Mouse (Mus musculus): ENCODE results near the gene Klk1b27. TPM values are rescaled to one million over a fixed set of nuclear protein-coding genes. Genes with fewer than 3 reads are reported as not detected.
A peak's percentile ranks its signal among the peaks of the same experiment; 100 is the strongest.
"Not testable (repeated sequence)": the region's sequence is repeated elsewhere in the genome, so short reads cannot be mapped to it uniquely, and the experiment has no call there.

The Klk1b27 gene
- total RNA-seq (2021), result not detected

DNA sequence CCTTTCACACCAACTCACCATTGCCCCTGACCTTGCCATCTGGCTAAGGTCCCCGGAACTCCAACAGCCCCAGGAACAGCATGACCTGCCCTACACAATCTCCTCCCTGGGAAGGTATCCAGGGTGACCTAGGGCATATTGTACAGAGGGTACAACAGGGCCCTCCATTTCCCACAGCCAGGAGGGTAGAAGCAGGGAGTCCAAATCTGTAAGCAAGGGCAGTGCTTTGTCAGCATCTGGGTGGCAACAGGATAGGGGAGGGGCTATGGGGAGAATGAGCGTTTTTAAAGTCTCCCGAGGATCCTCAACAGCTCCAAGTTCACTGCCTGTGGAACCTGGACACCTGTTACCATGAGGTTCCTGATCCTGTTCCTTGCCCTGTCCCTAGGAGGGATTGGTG is at the start of gene Klk1b27:
Gene Klk1b27 (plus strand): TSS at position 301 of the 400 bp plus-strand sequence.
- intact Hi-C loops (cut with DNase I), result not testable (repeated sequence)

GRCm38 (mm10) chr7:44004847-44005246 is 47.2 kb upstream of the Klk1b27 start:
- no peak for DNase-seq (ENCODE audit: low spot score in 2 of 2)
- intact Hi-C loops (cut with DNase I), result no loop called here

More for the DNA sequence above, at the start of gene Klk1b27:
- not testable (repeated sequence) for DNase-seq (ENCODE audit: low spot score in 2 of 2)

GRCm38 (mm10) chr7:44011868-44012267 is 40.2 kb upstream of the Klk1b27 start, which contains the start of gene Klk1b26:
TSS of gene Klk1b26 (plus strand) at chr7:44012168.
- intact Hi-C loops (cut with DNase I); DNase-seq (ENCODE audit: low spot score in 2 of 2): not testable (repeated sequence)

- DNase-seq (ENCODE audit: low spot score in 2 of 2), result peak; percentile 20 to 33
- intact Hi-C loops (cut with DNase I), result not testable (repeated sequence)
Observed at GRCm38 (mm10) chr7:44014666-44015065, 37.4 kb upstream of the Klk1b27 start.

- intact Hi-C loops (cut with DNase I), result no loop called here
- peak; percentile 12 to 24 for DNase-seq (ENCODE audit: low spot score in 2 of 2)
Observed at GRCm38 (mm10) chr7:44015071-44015470, 37.0 kb upstream of the Klk1b27 start.

GRCm38 (mm10) chr7:44072117-44072516 is 20.0 kb downstream of the Klk1b27 start:
- intact Hi-C loops (cut with DNase I), result no loop called here
- no peak for DNase-seq (ENCODE audit: low spot score in 2 of 2)

DNA sequence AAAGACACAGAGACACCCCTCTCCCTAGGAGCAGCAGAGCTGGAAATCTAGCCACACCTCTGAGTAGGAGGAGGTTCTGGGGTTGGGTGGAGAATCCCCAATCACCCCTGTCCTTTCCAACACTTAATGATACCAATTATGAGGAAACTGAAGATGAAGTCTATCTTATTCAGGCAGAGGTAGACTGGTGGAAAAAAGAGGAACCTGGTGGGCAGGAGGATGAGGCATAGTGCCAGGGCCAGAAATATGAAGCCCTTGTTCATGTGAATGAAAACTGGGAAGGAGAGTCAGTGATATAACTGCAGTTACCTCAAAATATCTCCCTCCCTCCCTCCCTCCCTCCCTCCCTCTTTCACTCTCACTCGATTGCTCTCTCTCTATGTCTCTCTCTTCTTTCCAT is 25.6 kb downstream of the Klk1b27 start:
- DNase-seq (ENCODE audit: low spot score in 2 of 2), result no peak
- intact Hi-C loops (cut with DNase I), result no loop called here

DNA sequence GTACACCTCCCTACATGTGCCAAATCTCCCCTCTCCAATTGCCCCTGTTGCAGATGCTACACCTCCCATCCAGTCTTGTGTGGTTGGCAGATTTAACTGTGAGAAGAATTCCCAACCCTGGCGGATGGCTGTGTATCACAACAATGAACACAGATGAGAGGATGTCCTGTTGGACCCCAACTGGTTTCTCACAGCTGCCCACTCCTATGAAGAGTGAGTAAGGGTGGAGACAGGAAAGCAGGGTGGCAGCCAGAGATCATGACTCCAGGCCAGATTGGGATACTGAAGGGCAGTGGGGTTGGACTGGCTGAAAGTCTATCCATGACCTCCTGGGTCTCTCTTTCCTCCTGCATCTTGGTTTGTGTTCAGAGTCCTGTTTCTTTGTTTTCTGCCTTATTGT is 44.0 kb downstream of the Klk1b27 start:
- intact Hi-C loops (cut with DNase I), result no loop called here

DNA sequence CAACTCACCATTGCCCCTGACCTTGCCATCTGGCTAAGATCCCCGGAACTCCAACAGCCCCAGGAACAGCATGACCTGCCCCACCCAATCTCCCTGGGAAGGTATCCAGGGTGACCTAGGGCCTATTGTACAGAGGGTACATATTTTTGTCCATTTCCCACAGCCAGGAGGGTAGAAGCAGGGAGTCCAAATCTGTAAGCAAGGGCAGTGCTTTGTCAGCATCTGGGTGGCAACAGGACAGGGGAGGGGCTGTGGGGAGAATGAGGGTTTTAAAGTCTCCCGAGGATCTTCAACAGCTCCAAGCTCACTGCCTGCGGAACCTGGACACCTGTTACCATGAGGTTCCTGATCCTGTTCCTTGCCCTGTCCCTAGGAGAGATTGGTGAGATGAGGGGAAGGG is 49.9 kb downstream of the Klk1b27 start, which contains the start of gene Klk1b21:
Gene Klk1b21 (plus strand): TSS at position 301 of the 400 bp plus-strand sequence.
- intact Hi-C loops (cut with DNase I); DNase-seq (ENCODE audit: low spot score in 2 of 2): not testable (repeated sequence)

More for the DNA sequence above, 44.0 kb downstream of the Klk1b27 start:
- no peak for DNase-seq (ENCODE audit: low spot score in 2 of 2)

Other genes with a start within 250 kb of the Klk1b27 start
- not detected for gene Klk7, start 241.0 kb upstream of the Klk1b27 start, total RNA-seq (2021)
- 1 to 10 TPM; 1.0 to 1.8 TPM for gene Klk6, start 227.8 kb upstream of the Klk1b27 start, total RNA-seq (2021)
- not detected for gene Klk5, start 210.3 kb upstream of the Klk1b27 start, total RNA-seq (2021)
- gene Klk4, start 171.1 kb upstream of the Klk1b27 start, total RNA-seq (2021), result not detected
- gene Klk15, start 118.5 kb upstream of the Klk1b27 start, total RNA-seq (2021), result not detected
- not detected for gene Klk1b8, start 101.6 kb upstream of the Klk1b27 start, total RNA-seq (2021)
- gene Klk1b1, start 85.5 kb upstream of the Klk1b27 start, total RNA-seq (2021), result not detected
- gene Klk1b9, start 76.2 kb upstream of the Klk1b27 start, total RNA-seq (2021), result not detected
- not detected for gene Klk1b11, start 56.4 kb upstream of the Klk1b27 start, total RNA-seq (2021)
- not detected for gene Klk1b26, start 40.1 kb upstream of the Klk1b27 start, total RNA-seq (2021)
- not detected for gene Klk1b21, start 50.0 kb downstream of the Klk1b27 start, total RNA-seq (2021)
- not detected for gene Klk1b22, start 60.4 kb downstream of the Klk1b27 start, total RNA-seq (2021)
- not detected for gene Klk1b16, start 84.5 kb downstream of the Klk1b27 start, total RNA-seq (2021)
- gene Klk1b24, start 135.9 kb downstream of the Klk1b27 start, total RNA-seq (2021), result not detected
- not detected for gene Klk1b3, start 145.9 kb downstream of the Klk1b27 start, total RNA-seq (2021)
- not detected for gene Klk1b4, start 155.1 kb downstream of the Klk1b27 start, total RNA-seq (2021)
- not detected for gene Klk1b5, start 163.7 kb downstream of the Klk1b27 start, total RNA-seq (2021)
- gene Klk1, start 173.1 kb downstream of the Klk1b27 start, total RNA-seq (2021), result not detected
- not detected for gene Gm36864, start 183.9 kb downstream of the Klk1b27 start, total RNA-seq (2021)
- 1 to 10 TPM; 1.4 to 2.1 TPM for gene 1700028J19Rik, start 194.4 kb downstream of the Klk1b27 start, total RNA-seq (2021)
- gene 2410002F23Rik, start 194.4 kb downstream of the Klk1b27 start, total RNA-seq (2021), result 10 to 100 TPM; 70.3 to 70.5 TPM
- gene Acp4, start 205.1 kb downstream of the Klk1b27 start, total RNA-seq (2021), result not detected
- gene Gm15517, start 209.2 kb downstream of the Klk1b27 start, total RNA-seq (2021), result not detected